Mouse (Mus musculus) MEL (cell line): ENCODE measurements around the gene Chmp5.

Experiments used
- CHD1 ChIP-seq: IDR thresholded peaks from 2 replicates; pipeline ENCODE4 v1.6.1; 2012; ENCODE audit warnings: low read depth, mild to moderate bottlenecking, inconsistent platforms, low read length, improper control_type of control experiment
- CTCF ChIP-seq, 3 experiments: IDR thresholded peaks in 2 of 3; conservative IDR thresholded peaks in 1 of 3; 2 replicates each; pipeline ENCODE4 v1.5.1; 2011 to 2012; ENCODE audit warnings: low read length in 3 of 3, low read depth in 2 of 3, mild to moderate bottlenecking in 2 of 3, improper control_type of control experiment in 1 of 3, inconsistent platforms in 1 of 3, mixed read lengths in 1 of 3, moderate library complexity in 1 of 3; ENCODE audit not compliant: control insufficient read depth in 1 of 3, insufficient read depth in 1 of 3, poor library complexity in 1 of 3, severe bottlenecking in 1 of 3
- E2F4 ChIP-seq: IDR thresholded peaks from 2 replicates; pipeline ENCODE4 v1.6.1; 2011; ENCODE audit warnings: low read depth, low read length, improper control_type of control experiment, borderline replicate concordance
- GATA1 ChIP-seq: IDR thresholded peaks from 2 replicates; pipeline ENCODE4 v1.6.1; 2011; ENCODE audit warnings: low read depth, low read length, improper control_type of control experiment
- JUND ChIP-seq: IDR thresholded peaks from 2 replicates; pipeline ENCODE4 v1.6.1; 2011; ENCODE audit warnings: low read depth, mild to moderate bottlenecking, improper control_type of control experiment, low read length
- NRF1 ChIP-seq: IDR thresholded peaks from 2 replicates; pipeline ENCODE4 v1.6.1; 2014; ENCODE audit warnings: low read depth, mild to moderate bottlenecking, inconsistent platforms, low read length, improper control_type of control experiment, moderate library complexity; ENCODE audit not compliant: poor library complexity, insufficient read depth, severe bottlenecking
- POLR2A ChIP-seq, 2 experiments: IDR thresholded peaks; 2 replicates each; pipeline ENCODE4 v1.6.1; 2011 to 2012; ENCODE audit warnings: low read length in 2 of 2, mild to moderate bottlenecking in 2 of 2, control low read depth in 1 of 2, improper control_type of control experiment in 1 of 2, low read depth in 1 of 2, moderate library complexity in 1 of 2; ENCODE audit not compliant: control insufficient read depth in 1 of 2, insufficient read depth in 1 of 2, poor library complexity in 1 of 2
- SIN3A ChIP-seq: IDR thresholded peaks from 2 replicates; pipeline ENCODE4 v1.6.1; 2012; ENCODE audit warnings: low read length, improper control_type of control experiment, inconsistent platforms
- ZNF384 ChIP-seq: IDR thresholded peaks from 2 replicates; pipeline ENCODE4 v1.6.1; 2012; ENCODE audit warnings: low read depth, mild to moderate bottlenecking, inconsistent platforms, low read length, improper control_type of control experiment

DNA sequence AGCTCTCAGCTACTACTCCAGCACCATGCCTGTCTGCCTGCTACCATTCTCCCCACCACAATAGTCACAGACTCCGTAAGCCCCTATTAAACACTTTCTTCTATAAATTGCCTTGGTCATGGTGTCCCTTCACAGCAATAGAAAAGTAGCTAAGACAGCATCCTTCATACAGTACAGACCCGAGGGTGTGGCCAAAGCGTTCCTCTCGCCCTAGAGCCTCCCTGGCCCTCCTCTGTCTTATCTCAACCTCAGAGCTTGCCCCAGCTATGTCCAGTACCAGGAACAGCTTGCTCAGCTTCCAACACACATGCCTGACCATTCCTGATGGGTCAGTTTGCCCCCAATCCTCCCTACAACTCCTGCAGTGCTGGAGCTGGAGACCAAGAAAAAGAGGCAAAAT lies 47.6 kb upstream of the Chmp5 start:
- TF ChIP-seq SIN3A (no peak), JUND (no peak), POLR2A (IDR thresholded peaks at IDR 0.05; ENCODE audit: control insufficient read depth in 1 of 2, insufficient read depth in 1 of 2, low read depth in 1 of 2, low read length in 2 of 2, poor library complexity in 1 of 2) (no peak), CTCF (IDR thresholded peaks at IDR 0.05 in 2 of 3, conservative IDR thresholded peaks at IDR 0.05 in 1 of 3; ENCODE audit: control insufficient read depth in 1 of 3, insufficient read depth in 1 of 3, low read depth in 2 of 3, low read length in 3 of 3, poor library complexity in 1 of 3, severe bottlenecking in 1 of 3) (no peak), E2F4 (no peak), CHD1 (no peak), GATA1 (no peak), ZNF384 (no peak), NRF1 (no peak)
